Mouse (Mus musculus) kidney, postnatal 0 days (tissue): ENCODE measurements at regions not wholly inside any gene's neighbourhood (a gene's known extent, or its start where the extent isn't known, plus 50 kb on each side); places are given as distances from the start of the nearest gene placed in this dataset.
"Not testable (repeated sequence)": the region's sequence is repeated elsewhere in the genome, so short reads cannot be mapped to it uniquely, and the experiment has no call there.

Experiments used
- ATAC-seq: fragments of 200-750 bp; cut with Nextera tagmentation; replicated peaks from 2 replicates; pipeline ENCODE4 v1.8.0; 2017; ENCODE audit warnings: low read depth, moderate number of reproducible peaks, moderate TSS enrichment, moderate library complexity; ENCODE audit not compliant: low FRiP score
- DNase-seq: peaks from one replicate; pipeline ENCODE4 v3.0.0-alpha.2; 2016; ENCODE audit warnings: low spot score
- H3K27ac ChIP-seq: fragments of 300-500 bp; sonication (generic); 2 replicates; pipeline ENCODE4 v1.5.1; 2014; ENCODE audit warnings: mild to moderate bottlenecking
- H3K27me3 ChIP-seq: fragments of 300-500 bp; sonication (generic); 2 replicates; pipeline ENCODE4 v1.6.1; 2014; ENCODE audit warnings: low read length, mixed read lengths; ENCODE audit not compliant: insufficient read depth
- H3K36me3 ChIP-seq: fragments of 300-500 bp; sonication (generic); 2 replicates; pipeline ENCODE4 v1.6.1; 2014; ENCODE audit warnings: low read length, mixed read lengths; ENCODE audit not compliant: insufficient read depth
- H3K4me1 ChIP-seq: fragments of 300-500 bp; sonication (generic); replicated peaks from 2 replicates; pipeline ENCODE4 v1.6.1; 2014; ENCODE audit warnings: antibody characterized with exemption, low read length, mixed read lengths; ENCODE audit not compliant: insufficient read depth
- H3K4me2 ChIP-seq: fragments of 300-500 bp; sonication (generic); 2 replicates; pipeline ENCODE4 v1.6.1; 2014; ENCODE audit warnings: mild to moderate bottlenecking, low read length, moderate library complexity, mixed read lengths
- H3K4me3 ChIP-seq: fragments of 300-500 bp; sonication (generic); replicated peaks from 2 replicates; pipeline ENCODE4 v1.5.1; 2014; ENCODE audit warnings: low read depth, low read length
- H3K9ac ChIP-seq: fragments of 300-500 bp; sonication (generic); 2 replicates; pipeline ENCODE4 v1.6.1; 2014; ENCODE audit warnings: low read depth, low read length
- H3K9me3 ChIP-seq: fragments of 300-500 bp; sonication (generic); replicated peaks from 2 replicates; pipeline ENCODE4 v1.6.1; 2016; ENCODE audit warnings: low read length, inconsistent platforms, mixed read lengths
- CTCF ChIP-seq: IDR thresholded peaks from 2 replicates; pipeline ENCODE4 v1.5.1; 2016; ENCODE audit warnings: antibody characterized with exemption, low read depth, mild to moderate bottlenecking, moderate library complexity
- WGBS: fragments of 180-500 bp; shearing (Covaris S2); extraction: QIAGEN DNeasy Blood & Tissue Kit; methylation state at CpG from one replicate; pipeline ENCODE4 v1.1.7; 2014; 5-methylcytosine and 5-hydroxymethylcytosine counted together

GRCm38 (mm10) chr6:82296673-82297328 lies 105.3 kb upstream of the Tacr1 start:
- no peaks in the 10 kb centered on the region for H3K4me1 ChIP-seq
- no peaks in the 10 kb centered on the region for H3K27me3 ChIP-seq
- H3K4me3 ChIP-seq = no peak overlapping the region
- no peak overlapping the region for H3K9ac ChIP-seq
- H3K4me2 ChIP-seq = no peak overlapping the region
- no peak overlapping the region for H3K27ac ChIP-seq
- no peaks in the 10 kb centered on the region for H3K9me3 ChIP-seq
- no peaks in the 10 kb centered on the region for H3K36me3 ChIP-seq
- no peak for TF ChIP-seq CTCF
- 81% methylated on average over 4 of the region's 4 CpGs for WGBS
- no peak for DNase-seq
- no peak for ATAC-seq

- H3K27ac ChIP-seq, H3K36me3 ChIP-seq, H3K4me2 ChIP-seq, H3K9ac ChIP-seq, H3K27me3 ChIP-seq, DNase-seq, H3K9me3 ChIP-seq, H3K4me3 ChIP-seq, ATAC-seq, H3K4me1 ChIP-seq: not testable (repeated sequence)
- 85% methylated on average over 5 of the region's 5 CpGs for WGBS
Observed at GRCm38 (mm10) chr6:82302241-82302640, 99.9 kb upstream of the Tacr1 start.

GRCm38 (mm10) chr6:82313691-82314090 lies 88.4 kb upstream of the Tacr1 start:
- ATAC-seq = no peak
- H3K27me3 ChIP-seq = no peaks in the 10 kb centered on the region
- DNase-seq = no peak
- no peaks in the 10 kb centered on the region for H3K9me3 ChIP-seq
- H3K4me1 ChIP-seq = no peaks in the 10 kb centered on the region
- H3K36me3 ChIP-seq = no peaks in the 10 kb centered on the region
- H3K9ac ChIP-seq = no peak overlapping the region
- H3K27ac ChIP-seq = no peak overlapping the region
- H3K4me3 ChIP-seq = no peak overlapping the region
- H3K4me2 ChIP-seq = no peak overlapping the region
- TF ChIP-seq CTCF = no peak
